Mouse (Mus musculus): Measurements from ENCODE around the gene Ctrb1.

- TF ChIP-seq POLR2A (IDR thresholded peaks at IDR 0.05; ENCODE audit: low read depth, low read length) (no peak), CTCF (conservative IDR thresholded peaks at IDR 0.05; ENCODE audit: insufficient read depth, insufficient read length, low read depth, low read length) (no peak)
These were observed 24.7 kb upstream of the Ctrb1 start for GRCm38 (mm10) chr8:111715514-111715913.

Data from kidney, adult 2 months (tissue).